Mouse (Mus musculus): ENCODE measurements around the gene Tgds. TPM values are rescaled to one million over a fixed set of nuclear protein-coding genes. Genes with fewer than 3 reads are reported as not detected.

Gene Tgds
- polyA plus RNA-seq, 1 experiment from 2014 or later = 26.3 TPM

DNA sequence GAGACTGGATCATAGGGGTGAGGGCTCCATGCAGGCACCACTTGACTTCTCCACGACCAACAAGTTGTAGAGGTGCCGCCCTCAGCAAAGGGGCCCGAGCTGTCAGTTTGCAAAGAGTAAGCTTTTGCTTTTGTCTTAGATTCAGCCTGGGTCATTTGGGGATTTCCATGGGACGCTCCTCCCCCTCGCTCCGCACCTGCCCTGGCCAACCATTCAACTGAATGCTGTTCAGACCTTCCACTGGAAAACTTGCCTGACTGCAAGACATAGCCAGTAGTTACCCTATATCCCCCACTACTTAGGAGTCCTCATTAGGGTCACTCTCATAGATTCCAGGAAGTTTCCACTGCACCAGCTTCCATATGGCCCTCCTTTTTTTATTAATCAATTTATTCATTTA is 48.7 kb downstream of the Tgds start:
- no peak overlapping the region for H3K9ac ChIP-seq
- 0 out of 2 replicates have a peak, but pooled peaks cover 6% of the 10 kb centered on the region for H3K4me1 ChIP-seq
- ATAC-seq (ENCODE audit: low FRiP score, low read depth) = no peak
- H3K27ac ChIP-seq = no peak overlapping the region
- H3K27me3 ChIP-seq (replicated peaks) = no peaks in the 10 kb centered on the region
- no peak overlapping the region for H3K4me3 ChIP-seq
- no peaks in the 10 kb centered on the region for H3K36me3 ChIP-seq
- 91% methylated on average over 6 of the region's 6 CpGs for WGBS
- H3K4me2 ChIP-seq (replicated peaks) = no peak overlapping the region
- no peaks in the 10 kb centered on the region for H3K9me3 ChIP-seq

DNA sequence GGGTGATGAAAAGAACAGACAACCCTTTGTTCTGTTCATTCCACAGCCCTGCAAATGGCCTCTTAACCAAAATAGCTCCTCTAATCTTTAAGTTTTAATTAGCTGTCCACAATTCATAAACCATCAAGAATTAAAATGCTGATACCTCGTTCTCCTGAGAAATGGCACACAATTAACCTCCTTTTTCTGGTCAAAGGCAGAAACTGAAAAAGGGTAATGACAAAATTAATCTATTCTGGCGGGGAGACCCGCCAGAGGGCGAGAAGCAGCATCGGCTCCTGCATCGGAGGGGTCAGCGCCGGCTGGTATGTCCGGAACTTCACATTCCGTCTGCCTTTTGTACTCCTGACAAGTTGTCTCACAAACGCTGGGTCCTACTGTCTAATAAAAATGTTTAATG is 51.9 kb downstream of the Tgds start:
- no peak overlapping the region for H3K27ac ChIP-seq
- H3K36me3 ChIP-seq = no peaks in the 10 kb centered on the region
- no peak for ATAC-seq (ENCODE audit: low FRiP score, low read depth)
- no peak overlapping the region for H3K9ac ChIP-seq
- no peaks in the 10 kb centered on the region for H3K4me1 ChIP-seq
- peak overlapping the region; percentile 26; the same call in 1 of the 2 replicates for H3K4me2 ChIP-seq (replicated peaks)
- H3K27me3 ChIP-seq (replicated peaks) = no peaks in the 10 kb centered on the region
- H3K9me3 ChIP-seq = no peaks in the 10 kb centered on the region
- H3K4me3 ChIP-seq = no peak overlapping the region
- WGBS = 32% methylated on average over 11 of the region's 11 CpGs

DNA sequence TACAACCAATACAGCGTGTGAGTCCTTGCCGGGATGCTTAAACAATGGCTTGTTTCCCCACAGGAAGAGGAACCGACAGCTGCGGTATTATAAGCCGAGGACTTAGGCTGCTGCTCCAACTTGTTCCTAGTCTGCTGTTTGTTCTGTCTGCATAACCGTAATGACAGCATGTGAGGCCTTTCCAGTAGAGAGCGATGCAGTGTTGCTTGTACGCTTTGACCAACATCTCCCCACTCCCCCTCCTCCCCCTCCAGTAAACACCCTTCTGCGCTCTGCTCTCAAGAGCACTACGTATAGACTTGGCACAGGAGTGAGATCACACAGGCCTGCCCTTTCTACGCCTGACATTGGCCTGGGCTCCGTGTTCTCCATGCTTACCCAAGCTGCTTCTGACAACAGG is 62.5 kb downstream of the Tgds start:
- H3K27ac ChIP-seq = no peak overlapping the region
- 86% methylated on average over 12 of the region's 12 CpGs for WGBS
- H3K4me1 ChIP-seq = no peaks in the 10 kb centered on the region
- no peak overlapping the region for H3K9ac ChIP-seq
- no peak overlapping the region for H3K4me3 ChIP-seq
- H3K4me2 ChIP-seq (replicated peaks) = no peak overlapping the region
- no peaks in the 10 kb centered on the region for H3K36me3 ChIP-seq
- H3K27me3 ChIP-seq (replicated peaks) = no peaks in the 10 kb centered on the region
- no peaks in the 10 kb centered on the region for H3K9me3 ChIP-seq
- ATAC-seq (ENCODE audit: low FRiP score, low read depth) = no peak

DNA sequence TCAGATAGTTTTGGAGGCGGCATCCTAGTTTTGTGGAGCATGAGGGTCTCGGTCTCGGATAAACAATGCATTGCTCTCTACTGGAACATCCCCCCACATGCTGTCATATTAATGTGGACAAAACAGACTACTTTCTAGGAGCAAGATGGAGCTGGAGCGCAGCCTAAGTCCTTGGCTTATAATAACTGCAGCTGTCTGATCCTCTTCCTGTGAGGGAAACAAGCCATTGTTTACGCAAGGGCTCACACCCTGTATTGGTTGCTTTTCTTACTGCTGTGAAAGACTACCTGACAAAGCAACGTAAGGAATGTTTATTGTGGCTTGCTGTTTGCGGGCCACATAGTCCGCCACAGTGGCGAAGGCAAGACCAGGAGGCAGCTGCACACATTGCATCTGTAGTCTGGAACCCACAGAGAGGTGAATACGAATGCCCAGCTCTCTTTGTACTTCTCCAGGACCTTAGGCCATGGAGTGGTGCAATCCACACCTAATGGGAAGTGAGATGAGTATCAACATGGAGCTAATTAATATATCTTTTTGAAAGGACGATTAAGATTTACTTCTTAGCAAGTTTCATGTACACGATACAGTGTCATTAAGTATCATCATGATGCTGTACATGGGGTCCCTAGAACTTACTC is 63.0 kb downstream of the Tgds start:
- Histone ChIP-seq H3K4me1 (no peaks in the 10 kb centered on the region), H3K4me3 (no peak overlapping the region), H3K36me3 (no peaks in the 10 kb centered on the region), H3K9ac (no peak overlapping the region), H3K27me3 (replicated peaks) (no peaks in the 10 kb centered on the region), H3K9me3 (no peaks in the 10 kb centered on the region), H3K4me2 (replicated peaks) (no peak overlapping the region), H3K27ac (no peak overlapping the region)
- ATAC-seq (ENCODE audit: low FRiP score, low read depth) = no peak
- WGBS = 89% methylated on average over 12 of the region's 12 CpGs

Other genes with a start within 250 kb of the Tgds start
- 2.8 and 3.9 TPM in 2 replicates for gene Dct, start 80.5 kb downstream of the Tgds start, polyA plus RNA-seq (2016; fragmentation: Nextera tagmentation; extraction: Ambion mirVana)
- 38.9 and 39.0 TPM in 2 replicates for gene Gpr180, start 4.4 kb upstream of the Tgds start, polyA plus RNA-seq (2016; fragmentation: Nextera tagmentation; extraction: Ambion mirVana)
- 14.9 and 15.1 TPM in 2 replicates for gene Sox21, start 104.3 kb upstream of the Tgds start, polyA plus RNA-seq (2016; fragmentation: Nextera tagmentation; extraction: Ambion mirVana)
- gene Gm9376, start 134.2 kb upstream of the Tgds start, polyA plus RNA-seq (2016; fragmentation: Nextera tagmentation; extraction: Ambion mirVana) = not detected in 2 replicates

All from neural tube, embryonic 12.5 days (tissue).